Mouse (Mus musculus) hindbrain, postnatal 0 days (tissue): Measurements from ENCODE around the gene Tbpl2. TPM values are rescaled to one million over a fixed set of nuclear protein-coding genes. Genes with fewer than 3 reads are reported as not detected.
A peak's percentile ranks its signal among the peaks of the same experiment; 100 is the strongest.

ENCODE experiments used
- ATAC-seq: fragments of 200-750 bp; cut with Nextera tagmentation; 2 replicates; pipeline ENCODE4 v1.8.0; 2017; ENCODE audit warnings: mild to moderate bottlenecking, moderate TSS enrichment, moderate library complexity
- DNase-seq: peaks from one replicate; pipeline ENCODE4 v3.0.0-alpha.2; 2015; ENCODE audit warnings: low spot score
- H3K27ac ChIP-seq: fragments of 300-500 bp; sonication (generic); 2 replicates; pipeline ENCODE4 v1.5.1; 2014; ENCODE audit warnings: mild to moderate bottlenecking
- H3K27me3 ChIP-seq: fragments of 300-500 bp; sonication (generic); 2 replicates; pipeline ENCODE4 v1.6.1; 2014; ENCODE audit warnings: low read length, mixed read lengths; ENCODE audit not compliant: insufficient read depth
- H3K36me3 ChIP-seq: fragments of 300-500 bp; sonication (generic); 2 replicates; pipeline ENCODE4 v1.6.1; 2014; ENCODE audit warnings: low read length, mixed read lengths; ENCODE audit not compliant: insufficient read depth
- H3K4me1 ChIP-seq: fragments of 300-500 bp; sonication (generic); 2 replicates; pipeline ENCODE4 v1.6.1; 2014; ENCODE audit warnings: antibody characterized with exemption, low read length, mixed read lengths; ENCODE audit not compliant: insufficient read depth
- H3K4me2 ChIP-seq: fragments of 300-500 bp; sonication (generic); 2 replicates; pipeline ENCODE4 v1.6.1; 2014; ENCODE audit warnings: low read depth, mild to moderate bottlenecking, low read length, moderate library complexity, mixed read lengths
- H3K4me3 ChIP-seq: fragments of 300-500 bp; sonication (generic); 2 replicates; pipeline ENCODE4 v1.5.1; 2014; ENCODE audit warnings: low read length
- H3K9ac ChIP-seq: fragments of 300-500 bp; sonication (generic); replicated peaks from 2 replicates; pipeline ENCODE4 v1.6.1; 2014; ENCODE audit warnings: mild to moderate bottlenecking, low read length, moderate library complexity, mixed read lengths
- H3K9me3 ChIP-seq: fragments of 300-500 bp; sonication (generic); 2 replicates; pipeline ENCODE4 v1.6.1; 2016; ENCODE audit warnings: low read length, mixed read lengths
- CTCF ChIP-seq: IDR thresholded peaks from 2 replicates; pipeline ENCODE4 v1.5.1; 2016; ENCODE audit warnings: antibody characterized with exemption, control low read depth, low read depth
- WGBS: fragments of 180-500 bp; shearing (Covaris S2); extraction: QIAGEN DNeasy Blood & Tissue Kit; methylation state at CpG from one replicate; pipeline ENCODE4 v1.1.7; 2014; 5-methylcytosine and 5-hydroxymethylcytosine counted together
- polyA plus RNA-seq: library from polyadenylated mRNA; unstranded; fragments of >200 nt; fragmentation: Nextera tagmentation; extraction: Ambion mirVana; gene quantifications from 2 replicates; pipeline ENCODE4 v1.2.1, GENCODE M21; 2015
- total RNA-seq: library from RNA; depleted of rRNA; stranded (reverse); fragments of >200 nt; gene quantifications from 2 replicates; pipeline ENCODE4 v1.2.3, GENCODE M21; 2014; rRNA removed

The Tbpl2 gene
- not detected in 2 replicates for total RNA-seq
- not detected in 2 replicates for polyA plus RNA-seq

- DNase-seq (no peak), ATAC-seq (no peak)
- WGBS: 69% methylated on average over 4 of the region's 4 CpGs
- TF ChIP-seq CTCF: no peak
- no peak within 1 kb of the TSS for H3K4me3 ChIP-seq
- no peaks in the 10 kb centered on the region for H3K27me3 ChIP-seq
- H3K9ac ChIP-seq: no peak within 1 kb of the TSS
- H3K4me2 ChIP-seq: no peak within 1 kb of the TSS
- no peak within 1 kb of the TSS for H3K27ac ChIP-seq
- no peaks in the 10 kb centered on the region for H3K9me3 ChIP-seq
- H3K4me1 ChIP-seq: no peaks in the 10 kb centered on the region
- no peaks in the 10 kb centered on the region for H3K36me3 ChIP-seq
These were observed at the start of gene Tbpl2 for GRCm38 (mm10) chr2:24096495-24096894. Gene Tbpl2 (minus strand): TSS chr2:24096595.

- no peak for TF ChIP-seq CTCF
- DNase-seq (no peak), ATAC-seq (no peak)
These were observed 38.0 kb upstream of the Tbpl2 start for GRCm38 (mm10) chr2:24134373-24134772.

GRCm38 (mm10) chr2:24109085-24109484 lies 12.7 kb upstream of the Tbpl2 start:
- no peaks in the 10 kb centered on the region for H3K36me3 ChIP-seq
- no peak overlapping the region for H3K4me3 ChIP-seq
- H3K4me1 ChIP-seq: no peaks in the 10 kb centered on the region
- H3K27me3 ChIP-seq: no peaks in the 10 kb centered on the region
- no peak for TF ChIP-seq CTCF
- DNase-seq: no peak
- H3K9me3 ChIP-seq: no peaks in the 10 kb centered on the region
- H3K27ac ChIP-seq: no peak overlapping the region
- ATAC-seq: no peak
- no peak overlapping the region for H3K9ac ChIP-seq
- no peak overlapping the region for H3K4me2 ChIP-seq

More at GRCm38 (mm10) chr2:24134373-24134772, 38.0 kb upstream of the Tbpl2 start:
- 85% methylated on average over 1 of the region's 1 CpGs for WGBS
- no peak overlapping the region for H3K4me3 ChIP-seq
- no peaks in the 10 kb centered on the region for H3K9me3 ChIP-seq
- no peaks in the 10 kb centered on the region for H3K36me3 ChIP-seq
- H3K27me3 ChIP-seq: no peaks in the 10 kb centered on the region
- no peak overlapping the region for H3K9ac ChIP-seq
- no peak overlapping the region for H3K27ac ChIP-seq
- no peaks in the 10 kb centered on the region for H3K4me1 ChIP-seq
- H3K4me2 ChIP-seq: no peak overlapping the region

GRCm38 (mm10) chr2:24103619-24104289 lies 7.4 kb upstream of the Tbpl2 start:
- no peaks in the 10 kb centered on the region for H3K4me1 ChIP-seq
- H3K36me3 ChIP-seq: no peaks in the 10 kb centered on the region
- H3K27me3 ChIP-seq: no peaks in the 10 kb centered on the region
- no peaks in the 10 kb centered on the region for H3K9me3 ChIP-seq
- TF ChIP-seq CTCF: no peak
- WGBS: 82% methylated on average over 4 of the region's 4 CpGs
- no peak overlapping the region for H3K4me2 ChIP-seq
- no peak for ATAC-seq
- H3K4me3 ChIP-seq: no peak overlapping the region
- no peak overlapping the region for H3K27ac ChIP-seq
- DNase-seq: no peak
- no peak overlapping the region for H3K9ac ChIP-seq

GRCm38 (mm10) chr2:24090921-24091320 lies 5.5 kb downstream of the Tbpl2 start:
- Histone ChIP-seq H3K36me3 (no peaks in the 10 kb centered on the region), H3K4me1 (no peaks in the 10 kb centered on the region), H3K4me2 (no peak overlapping the region), H3K27me3 (no peaks in the 10 kb centered on the region), H3K9ac (no peak overlapping the region), H3K27ac (no peak overlapping the region), H3K4me3 (no peak overlapping the region), H3K9me3 (no peaks in the 10 kb centered on the region)
- 83% methylated on average over 1 of the region's 1 CpGs for WGBS
- TF ChIP-seq CTCF: no peak
- no peak for DNase-seq
- no peak for ATAC-seq

GRCm38 (mm10) chr2:24050459-24050858 lies 45.9 kb downstream of the Tbpl2 start:
- ATAC-seq: no peak
- no peaks in the 10 kb centered on the region for H3K36me3 ChIP-seq
- H3K4me3 ChIP-seq: no peak overlapping the region
- no peak overlapping the region for H3K9ac ChIP-seq
- WGBS: 74% methylated on average over 3 of the region's 3 CpGs
- no peak overlapping the region for H3K27ac ChIP-seq
- no peaks in the 10 kb centered on the region for H3K27me3 ChIP-seq
- H3K4me1 ChIP-seq: no peaks in the 10 kb centered on the region
- no peaks in the 10 kb centered on the region for H3K9me3 ChIP-seq
- H3K4me2 ChIP-seq: no peak overlapping the region
- DNase-seq: no peak
- no peak for TF ChIP-seq CTCF

- ATAC-seq (no peak), DNase-seq (no peak)
- peak within 1 kb of the TSS; percentile 69 for H3K9ac ChIP-seq
- peak within 1 kb of the TSS; percentile 83 for H3K27ac ChIP-seq
- H3K27me3 ChIP-seq: no peaks in the 10 kb centered on the region
- H3K4me3 ChIP-seq: peak within 1 kb of the TSS; percentile 47
- no peaks in the 10 kb centered on the region for H3K4me1 ChIP-seq
- H3K4me2 ChIP-seq: peak within 1 kb of the TSS; percentile 68
- no peak for TF ChIP-seq CTCF
- H3K9me3 ChIP-seq: no peaks in the 10 kb centered on the region
- no peaks in the 10 kb centered on the region for H3K36me3 ChIP-seq
- 42% methylated on average over 7 of the region's 7 CpGs for WGBS
These were observed 46.9 kb downstream of the Tbpl2 start, which contains the start of gene Hnmt for GRCm38 (mm10) chr2:24049344-24049990. Gene Hnmt (minus strand): TSS chr2:24049394.
